Mouse (Mus musculus) liver, embryonic 14.5 days (tissue): ENCODE measurements at regions not wholly inside any gene's neighbourhood (a gene's known extent, or its start where the extent isn't known, plus 50 kb on each side); places are given as distances from the start of the nearest gene placed in this dataset.

ENCODE experiments used
- CTCF ChIP-seq: IDR thresholded peaks from 2 replicates; pipeline ENCODE4 v1.5.1; 2016; ENCODE audit warnings: antibody characterized with exemption, low read depth, control low read depth
- EP300 ChIP-seq: IDR thresholded peaks from 2 replicates; pipeline ENCODE4 v1.6.1; 2016; ENCODE audit warnings: antibody characterized with exemption, low read depth

DNA sequence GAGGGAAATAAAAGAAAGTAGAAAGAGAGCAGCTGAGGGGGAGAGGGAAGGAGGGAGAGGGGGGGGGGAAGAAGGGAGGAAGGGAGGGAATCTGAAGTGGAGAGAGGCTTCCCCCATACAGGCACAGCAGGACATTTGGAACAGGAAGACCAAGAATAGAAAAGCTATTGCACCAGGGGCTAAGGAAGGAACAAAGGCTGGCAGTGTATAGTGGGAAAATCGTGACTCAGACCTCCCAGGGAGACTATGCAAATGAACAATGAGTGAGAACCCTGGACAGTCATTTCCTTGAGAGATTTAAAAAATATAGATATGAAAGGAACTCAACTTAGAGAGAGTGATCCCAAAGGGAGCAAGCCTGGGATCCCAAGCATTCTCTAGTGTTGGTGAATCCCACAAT is 559.1 kb upstream of the Klf6 start:
- TF ChIP-seq CTCF (no peak), EP300 (no peak)
